Mouse (Mus musculus): ENCODE data around the gene Slfnl1.

DNA sequence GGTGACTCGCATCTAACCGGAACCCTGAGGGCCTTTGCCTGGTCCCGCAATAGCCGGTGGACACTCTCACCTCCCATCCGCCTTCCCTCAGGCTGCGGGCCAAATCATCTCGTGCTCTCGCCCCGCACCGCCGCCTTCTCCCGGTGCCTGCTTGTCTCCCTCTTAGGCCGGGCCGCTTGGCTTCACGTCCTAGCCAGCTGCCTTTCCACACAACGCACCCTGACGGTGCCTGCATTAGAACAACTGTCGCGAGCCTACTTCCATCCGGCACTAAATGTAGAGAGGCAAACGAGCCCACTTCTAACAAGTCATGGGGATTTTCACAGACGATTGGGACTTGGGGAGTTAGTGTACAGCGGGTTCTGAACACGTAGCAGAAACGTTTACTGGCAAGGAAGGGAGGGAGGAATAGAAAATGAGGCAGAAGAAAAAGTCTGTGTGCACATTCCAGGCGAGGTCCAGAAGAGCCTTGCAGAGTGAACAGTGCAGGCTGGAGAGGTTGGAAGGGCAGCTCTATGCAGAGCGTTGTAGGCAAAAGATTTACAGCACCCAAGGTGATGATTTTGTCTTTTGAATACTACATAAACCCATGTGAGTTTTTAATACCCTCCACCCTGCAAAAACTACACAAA is 38.5 kb downstream of the Slfnl1 start:
- TF ChIP-seq CTCF (IDR thresholded peaks at IDR 0.05; ENCODE audit: control insufficient read depth, insufficient read depth, insufficient replicate concordance, low read depth, low read length) (no peak), POLR2A (IDR thresholded peaks at IDR 0.05; ENCODE audit: control insufficient read depth, low read depth, low read length) (no peak)

Measured in testis, adult 2 months (tissue).